Mouse (Mus musculus): ENCODE data around the gene Morc2a. TPM values are rescaled to one million over a fixed set of nuclear protein-coding genes. Genes with fewer than 3 reads are reported as not detected.

Gene Morc2a
- total RNA-seq, 1 experiment from 2014 or later: 21.7 TPM

DNA sequence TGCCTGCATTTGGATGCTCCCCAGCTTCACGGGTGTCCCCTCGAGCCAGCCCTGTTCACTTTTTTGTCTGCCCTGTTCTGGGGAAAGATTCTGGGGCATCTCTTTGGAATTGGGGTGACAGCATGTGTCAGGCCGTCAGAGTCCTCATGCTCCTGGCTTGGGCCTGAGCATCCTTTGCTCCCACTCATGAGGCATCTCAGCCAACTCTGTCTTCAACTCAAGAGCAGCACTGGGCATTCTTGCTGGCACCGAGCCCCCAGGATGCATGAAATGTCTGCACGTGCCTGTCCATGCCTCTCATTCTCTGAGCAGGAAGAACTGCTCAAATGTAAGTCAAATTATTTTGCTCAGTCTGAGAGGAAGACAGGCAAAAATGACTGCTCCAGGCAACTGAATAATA, 75.7 kb downstream of the Morc2a start:
- no peak for ATAC-seq (replicated peaks; ENCODE audit: insufficient number of reproducible peaks, low FRiP score, low TSS enrichment, poor library complexity, severe bottlenecking)

DNA sequence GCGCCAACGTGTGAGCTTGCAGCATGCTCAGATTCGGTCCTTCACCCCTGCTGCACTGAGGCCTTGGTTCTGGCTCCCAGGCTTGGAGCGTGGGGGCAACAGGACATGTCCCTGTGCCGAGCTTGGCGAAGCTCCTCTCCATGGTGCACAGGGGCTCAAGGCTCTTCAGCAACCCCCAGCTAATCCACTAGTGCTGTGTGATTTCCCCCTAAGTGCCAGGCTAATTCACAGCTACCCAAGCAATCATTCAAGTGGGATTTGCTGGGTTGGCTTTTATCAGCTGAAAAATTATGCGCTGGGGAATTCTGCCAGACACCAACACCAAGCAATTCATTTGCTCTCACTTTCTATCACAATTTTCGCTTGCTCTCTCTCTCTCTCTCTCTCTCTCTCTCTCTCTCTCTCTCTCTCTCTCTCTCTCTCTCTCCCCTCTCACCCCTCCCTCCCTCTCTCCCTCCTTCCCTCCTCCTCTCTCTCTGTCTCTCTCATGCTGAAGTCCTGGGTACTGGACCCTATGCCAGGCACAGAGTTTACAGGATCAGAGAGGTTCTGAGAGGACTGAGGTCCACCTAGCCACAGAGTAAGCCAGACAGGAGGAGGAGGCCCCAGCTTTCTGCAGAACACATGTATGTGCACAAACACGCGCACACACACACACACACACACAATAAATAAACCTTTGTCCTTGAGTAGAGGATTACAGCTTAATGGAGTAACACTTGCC, 76.5 kb downstream of the Morc2a start:
- no peak for ATAC-seq (replicated peaks; ENCODE audit: insufficient number of reproducible peaks, low FRiP score, low TSS enrichment, poor library complexity, severe bottlenecking)

DNA sequence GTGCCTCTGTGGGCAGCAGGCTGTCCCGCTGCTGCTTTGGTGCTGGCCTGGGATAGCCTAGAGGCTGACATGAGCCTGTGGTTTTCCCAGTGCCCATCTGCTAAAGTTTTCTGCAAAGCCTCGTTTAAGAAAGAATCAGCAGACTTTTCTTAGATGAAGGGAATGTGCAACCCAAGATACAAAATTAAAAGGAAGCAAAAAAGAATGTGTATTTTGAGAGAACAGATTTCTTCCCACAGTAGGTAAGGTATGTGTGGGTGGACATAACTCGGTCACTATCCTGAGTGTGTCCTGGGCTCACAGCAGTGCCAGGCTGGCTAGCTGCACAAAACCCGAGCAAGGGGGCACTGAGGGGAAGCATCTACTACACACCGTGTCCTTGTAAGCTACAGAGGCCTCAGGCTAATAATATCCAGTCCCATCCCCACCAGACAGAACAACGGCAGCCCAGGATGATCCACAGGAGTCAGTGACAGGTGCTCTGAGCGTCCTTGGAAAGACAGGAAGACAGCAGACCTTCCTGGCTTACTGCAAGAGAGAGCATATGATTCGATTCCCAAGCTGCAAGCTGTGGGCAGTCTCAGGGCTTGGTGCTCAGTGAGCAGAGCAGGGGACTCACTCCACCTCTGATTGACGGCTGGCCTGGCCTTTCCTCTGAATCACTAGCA, 78.6 kb downstream of the Morc2a start:
- no peak for ATAC-seq (replicated peaks; ENCODE audit: insufficient number of reproducible peaks, low FRiP score, low TSS enrichment, poor library complexity, severe bottlenecking)

DNA sequence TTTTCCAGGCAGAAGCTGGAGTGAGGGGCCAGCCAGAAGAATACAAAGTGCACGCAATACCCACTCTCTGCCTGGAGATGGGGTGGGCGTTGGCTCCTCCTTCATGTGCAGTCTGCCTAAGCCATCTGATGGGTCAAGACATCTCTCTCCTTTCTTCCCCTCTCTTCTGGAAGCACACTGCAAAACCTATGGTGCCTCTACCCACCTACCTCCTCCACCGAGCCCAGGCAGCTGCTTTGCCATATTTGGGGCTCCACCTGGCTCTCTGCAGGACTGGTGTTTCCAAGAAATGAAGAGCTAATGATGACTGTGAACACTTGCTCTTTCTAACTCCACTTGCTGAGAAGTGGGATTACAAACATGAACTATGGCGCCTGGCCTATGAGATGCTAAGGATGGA, 82.5 kb downstream of the Morc2a start:
- ATAC-seq (replicated peaks; ENCODE audit: insufficient number of reproducible peaks, low FRiP score, low TSS enrichment, poor library complexity, severe bottlenecking): no peak

DNA sequence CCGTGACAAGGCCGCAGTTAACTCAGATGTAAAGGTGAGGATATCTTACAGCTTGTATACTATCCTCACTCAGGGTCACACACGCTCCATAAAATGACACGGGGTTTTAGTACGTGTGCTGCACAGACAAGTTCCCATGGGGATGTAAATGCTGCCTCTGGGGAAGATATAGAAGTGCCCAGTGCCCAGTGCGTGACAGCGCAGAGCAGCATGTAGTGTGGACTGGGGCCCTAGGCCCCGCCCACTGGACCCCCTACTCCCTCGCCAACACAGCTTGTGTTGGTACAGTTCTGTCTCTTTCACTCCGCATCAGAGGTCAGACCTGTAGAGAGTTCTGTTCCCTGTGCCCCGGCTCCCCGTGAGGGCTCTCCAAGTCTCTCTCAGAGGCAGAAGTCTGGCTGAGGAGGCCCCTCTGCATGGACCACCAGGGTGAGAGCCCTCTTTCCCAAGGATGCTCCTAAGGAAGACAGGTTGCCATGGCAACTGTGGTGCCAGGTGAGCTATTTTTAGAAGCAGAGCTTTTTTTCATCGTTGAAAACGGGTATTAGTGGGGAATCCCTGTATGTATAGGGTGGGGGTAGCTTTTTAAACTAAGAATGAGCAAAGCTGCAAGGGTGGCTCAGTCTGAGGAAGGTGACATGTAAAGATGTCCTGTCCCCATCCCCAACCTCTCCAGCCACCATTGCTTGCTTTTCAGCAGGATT, 85.1 kb downstream of the Morc2a start:
- no peak for ATAC-seq (replicated peaks; ENCODE audit: insufficient number of reproducible peaks, low FRiP score, low TSS enrichment, poor library complexity, severe bottlenecking)

DNA sequence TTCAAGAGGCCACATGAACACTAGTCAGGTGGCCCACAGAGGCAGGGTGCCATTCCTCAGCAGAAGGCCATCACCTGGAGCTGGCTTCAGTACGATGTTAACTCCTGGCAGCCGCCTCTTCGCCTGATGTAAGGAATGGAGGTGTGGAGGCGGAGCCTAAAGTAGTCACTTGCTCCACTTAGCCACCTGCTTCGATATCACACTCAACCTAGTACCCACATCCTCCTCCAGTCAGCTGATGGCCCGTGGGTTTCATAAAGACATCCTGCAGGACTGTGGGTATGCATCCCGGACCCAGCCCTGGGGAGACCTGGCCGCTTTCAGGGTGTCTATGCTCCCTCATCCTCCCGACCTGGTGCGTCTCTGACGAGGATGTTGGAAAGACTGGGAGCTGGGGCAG, 86.7 kb downstream of the Morc2a start:
- ATAC-seq (replicated peaks; ENCODE audit: insufficient number of reproducible peaks, low FRiP score, low TSS enrichment, poor library complexity, severe bottlenecking): no peak

DNA sequence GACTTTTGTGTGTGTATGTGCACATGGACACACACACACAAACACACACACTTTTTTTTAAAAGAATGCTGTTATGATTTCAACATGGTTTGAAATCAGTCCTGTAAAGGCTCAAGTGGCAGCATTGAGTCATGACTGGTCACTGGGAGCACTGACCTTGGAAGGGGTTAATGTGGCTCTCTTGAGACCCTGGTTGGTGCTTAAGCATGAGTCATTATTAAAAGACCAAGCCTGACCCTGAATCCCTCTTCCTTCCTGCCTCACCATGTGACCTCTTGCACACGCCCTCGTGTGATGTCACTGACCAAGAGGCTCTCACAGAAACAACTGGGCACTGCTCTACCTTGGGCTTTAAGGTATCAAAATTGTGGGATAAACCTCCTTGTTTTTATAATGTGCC, 89.8 kb downstream of the Morc2a start:
- no peak for ATAC-seq (replicated peaks; ENCODE audit: insufficient number of reproducible peaks, low FRiP score, low TSS enrichment, poor library complexity, severe bottlenecking)

Other genes starting within 250 kb of the Morc2a start
- gene Limk2, start 240.0 kb upstream of the Morc2a start, total RNA-seq (2017): 19.9 to 43.2 TPM (median 21.4 TPM) in 3 replicates
- 14.4 to 15.7 TPM (median 14.5 TPM) in 3 replicates for gene Rnf185, start 196.8 kb upstream of the Morc2a start, total RNA-seq (2017)
- 0.29 to 3.8 TPM in 2 of 3 replicates, not detected in the other for gene Pla2g3, start 160.9 kb upstream of the Morc2a start, total RNA-seq (2017)
- gene Inpp5j, start 144.4 kb upstream of the Morc2a start, total RNA-seq (2017): 0.68 to 5.5 TPM (median 2.3 TPM) in 3 replicates
- gene Selenom, start 134.5 kb upstream of the Morc2a start, total RNA-seq (2017): 3.0 to 22.8 TPM (median 7.5 TPM) in 3 replicates
- 1.4 to 6.2 TPM (median 2.6 TPM) in 3 replicates for gene Smtn, start 108.6 kb upstream of the Morc2a start, total RNA-seq (2017)
- not detected in 3 replicates for gene Osbp2, start 214.7 kb downstream of the Morc2a start, total RNA-seq (2017)
- gene 4921536K21Rik, start 245.9 kb downstream of the Morc2a start, total RNA-seq (2017): not detected in 3 replicates
- gene Dusp18, start 246.0 kb downstream of the Morc2a start, total RNA-seq (2017): 0.29 to 1.8 TPM (median 0.57 TPM) in 3 replicates

Data from monocyte, adult 5-6 weeks (primary cell).